Mouse (Mus musculus): ENCODE results near the gene Gm15093. TPM values are rescaled to one million over a fixed set of nuclear protein-coding genes. Genes with fewer than 3 reads are reported as not detected.
"Not testable (repeated sequence)": the region's sequence is repeated elsewhere in the genome, so short reads cannot be mapped to it uniquely, and the experiment has no call there.

The Gm15093 gene
- not detected in 2 replicates for polyA plus RNA-seq (2012; rRNA removed)
- polyA plus RNA-seq (2014; fragmentation: Nextera tagmentation; extraction: Ambion mirVana): not detected in 2 replicates

GRCm38 (mm10) chrX:149272077-149272476 lies at the start of gene Gm15093:
Gene Gm15093 (plus strand): TSS chrX:149272377.
- not testable (repeated sequence) for H3K9ac ChIP-seq (ENCODE audit: low read depth, low read length, severe bottlenecking); H3K9me3 ChIP-seq (ENCODE audit: control insufficient read depth, low read length); ATAC-seq (ENCODE audit: low FRiP score, low read depth); H3K4me1 ChIP-seq (ENCODE audit: control insufficient read depth, insufficient read depth, low read length); H3K27me3 ChIP-seq (ENCODE audit: control insufficient read depth, insufficient read depth, low read length); DNase-seq (ENCODE audit: low spot score); H3K36me3 ChIP-seq (ENCODE audit: control insufficient read depth, insufficient read depth, low read length); H3K27ac ChIP-seq (replicated peaks; ENCODE audit: low read depth, low read length); H3K4me2 ChIP-seq (replicated peaks; ENCODE audit: low read depth, low read length, severe bottlenecking); H3K4me3 ChIP-seq (replicated peaks; ENCODE audit: low read length)
- WGBS: no CpG with 5 or more reads among the region's 1 CpGs

Other genes starting within 250 kb of the Gm15093 start
- not detected in 2 replicates for gene Ott, start 198.1 kb upstream of the Gm15093 start, polyA plus RNA-seq (2012; rRNA removed)
- not detected in 2 replicates for gene Ott, start 198.1 kb upstream of the Gm15093 start, polyA plus RNA-seq (2014; fragmentation: Nextera tagmentation; extraction: Ambion mirVana)
- not detected in 2 replicates for gene Gm15085, start 175.2 kb downstream of the Gm15093 start, polyA plus RNA-seq (2012; rRNA removed)
- gene Gm15085, start 175.2 kb downstream of the Gm15093 start, polyA plus RNA-seq (2014; fragmentation: Nextera tagmentation; extraction: Ambion mirVana): not detected in 2 replicates